Mouse (Mus musculus): ENCODE data around the gene Nmral1. TPM values are rescaled to one million over a fixed set of nuclear protein-coding genes. Genes with fewer than 3 reads are reported as not detected.

The Nmral1 gene
- total and polyA plus RNA-seq, 2 experiments from 2014 or later: 44.3 to 45.7 TPM

DNA sequence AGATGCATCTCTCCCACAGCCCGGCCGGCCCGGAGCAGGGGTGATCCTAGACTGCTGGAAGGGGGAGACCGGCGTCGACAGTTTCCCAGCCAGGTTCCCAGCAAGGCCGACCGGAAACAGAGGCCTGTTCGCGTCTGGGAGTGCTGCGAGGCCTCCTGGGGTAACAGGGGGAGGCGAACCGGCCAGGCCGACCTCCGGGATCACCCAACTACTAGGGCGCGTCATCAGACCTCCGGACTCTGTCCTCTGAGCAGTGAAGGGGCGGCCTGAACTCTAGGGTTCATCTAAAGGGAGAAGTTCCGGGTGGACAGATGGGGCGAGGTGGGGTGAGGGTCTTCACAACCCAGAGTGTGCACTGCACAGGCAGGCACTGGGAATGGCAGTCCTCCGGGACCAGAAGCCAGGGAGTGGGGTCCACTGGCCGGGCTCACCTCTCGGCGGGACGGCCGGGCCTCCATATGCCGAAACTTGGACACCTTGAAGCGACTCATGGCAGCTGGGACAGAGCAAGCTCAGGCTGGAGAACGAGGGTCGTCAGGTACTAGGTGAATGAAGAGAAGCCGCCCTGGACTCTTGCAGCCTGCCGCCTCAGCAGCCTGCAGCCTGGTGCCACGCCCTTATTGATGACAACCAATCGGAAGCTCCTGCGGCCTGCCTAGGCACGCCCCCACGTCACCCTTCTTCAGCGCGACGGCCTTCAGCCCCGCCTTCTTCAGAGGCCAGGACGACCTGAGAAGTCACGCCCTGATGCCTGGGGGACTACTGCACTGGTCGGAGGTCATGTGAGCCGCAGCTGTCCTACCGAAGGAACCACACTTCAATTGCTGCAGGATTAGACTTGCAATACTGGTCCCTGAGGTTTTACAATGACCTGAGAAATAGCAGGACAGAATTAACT is 39.8 kb downstream of the Nmral1 start, which contains the start of gene Coro7:
Gene Coro7 (minus strand): TSS at position 657 of the 898 bp plus-strand sequence.
- WGBS: 2% methylated on average over 47 of the region's 47 CpGs
- H3K27ac ChIP-seq (ENCODE audit: low read depth, low read length): no peak within 1 kb of the TSS

DNA sequence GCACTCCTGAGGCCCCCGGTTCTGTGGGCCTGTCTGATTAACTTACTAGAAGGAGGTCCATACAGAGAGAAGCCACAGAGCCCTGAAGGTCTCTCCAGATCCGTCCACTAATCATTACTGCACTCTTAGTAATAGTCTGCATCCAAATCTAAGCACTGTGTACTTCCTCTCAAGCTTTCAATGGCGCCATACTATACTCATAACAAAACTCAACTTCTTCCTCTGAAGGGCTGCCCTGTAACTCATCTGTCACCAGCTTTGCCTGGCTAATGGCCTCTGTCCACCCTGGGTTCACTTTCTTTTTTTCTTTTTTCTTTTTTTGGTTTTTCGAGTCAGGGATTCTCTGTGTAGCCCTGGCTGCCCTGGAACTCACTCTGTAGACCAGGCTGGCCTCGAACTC is 41.1 kb downstream of the Nmral1 start:
- Histone ChIP-seq H3K4me3 (ENCODE audit: low read depth, low read length) (no peak overlapping the region), H3K9me3 (ENCODE audit: low read length) (no peaks in the 10 kb centered on the region), H3K27me3 (ENCODE audit: insufficient read depth, low read length) (no peaks in the 10 kb centered on the region), H3K36me3 (ENCODE audit: insufficient read depth) (peaks cover 31% of the 10 kb centered on the region), H3K4me2 (ENCODE audit: low read depth) (no peak overlapping the region), H3K27ac (ENCODE audit: low read depth, low read length) (no peak overlapping the region), H3K4me1 (ENCODE audit: insufficient read depth) (peaks cover 5% of the 10 kb centered on the region; the same call in 1 of the 2 replicates), H3K9ac (no peak overlapping the region)
- DNase-seq: no peak
- no peak for TF ChIP-seq CTCF (IDR thresholded peaks at IDR 0.05; ENCODE audit: low read depth)
- ATAC-seq: no peak
- WGBS: 92% methylated on average over 5 of the region's 5 CpGs

More for the DNA sequence above, 39.8 kb downstream of the Nmral1 start, which contains the start of gene Coro7:
- Histone ChIP-seq H3K4me1 (ENCODE audit: insufficient read depth) (peaks cover 6% of the 10 kb centered on the region), H3K36me3 (ENCODE audit: insufficient read depth) (peaks cover 21% of the 10 kb centered on the region), H3K9ac (peak within 1 kb of the TSS; percentile 66), H3K4me3 (ENCODE audit: low read depth, low read length) (peak within 1 kb of the TSS; percentile 74), H3K9me3 (ENCODE audit: low read length) (no peaks in the 10 kb centered on the region), H3K27me3 (ENCODE audit: insufficient read depth, low read length) (no peaks in the 10 kb centered on the region), H3K4me2 (ENCODE audit: low read depth) (peak within 1 kb of the TSS; percentile 92)
- ATAC-seq (peak; percentile 82), DNase-seq (peak; percentile 86)
- TF ChIP-seq CTCF (IDR thresholded peaks at IDR 0.05; ENCODE audit: low read depth): no peak

DNA sequence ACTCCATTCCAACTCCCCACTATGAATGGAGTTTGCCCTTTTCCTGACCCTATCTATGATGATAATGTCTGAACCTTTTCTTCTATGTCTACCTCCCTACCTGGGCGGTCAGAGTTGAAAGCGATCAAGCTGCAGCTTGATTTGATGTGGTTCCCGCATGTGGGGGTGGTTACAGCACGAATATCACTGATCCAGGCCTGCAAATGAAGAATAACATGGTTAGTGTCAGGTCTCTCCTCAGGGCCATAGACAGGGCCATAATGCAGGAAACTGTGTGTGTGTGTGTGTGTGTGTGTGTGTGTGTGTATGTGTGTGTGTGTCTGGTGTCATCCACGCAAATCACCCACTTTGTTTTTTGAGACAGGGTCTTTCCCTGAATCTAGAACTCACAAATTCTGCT is 42.3 kb downstream of the Nmral1 start:
- Histone ChIP-seq H3K9me3 (ENCODE audit: low read length) (no peaks in the 10 kb centered on the region), H3K4me1 (ENCODE audit: insufficient read depth) (peaks cover 5% of the 10 kb centered on the region; the same call in 1 of the 2 replicates), H3K9ac (no peak overlapping the region), H3K4me3 (ENCODE audit: low read depth, low read length) (no peak overlapping the region), H3K27ac (ENCODE audit: low read depth, low read length) (no peak overlapping the region), H3K27me3 (ENCODE audit: insufficient read depth, low read length) (no peaks in the 10 kb centered on the region), H3K36me3 (ENCODE audit: insufficient read depth) (peaks cover 31% of the 10 kb centered on the region), H3K4me2 (ENCODE audit: low read depth) (no peak overlapping the region)
- ATAC-seq (no peak), DNase-seq (no peak)
- WGBS: 92% methylated on average over 5 of the region's 5 CpGs
- TF ChIP-seq CTCF (IDR thresholded peaks at IDR 0.05; ENCODE audit: low read depth): no peak

DNA sequence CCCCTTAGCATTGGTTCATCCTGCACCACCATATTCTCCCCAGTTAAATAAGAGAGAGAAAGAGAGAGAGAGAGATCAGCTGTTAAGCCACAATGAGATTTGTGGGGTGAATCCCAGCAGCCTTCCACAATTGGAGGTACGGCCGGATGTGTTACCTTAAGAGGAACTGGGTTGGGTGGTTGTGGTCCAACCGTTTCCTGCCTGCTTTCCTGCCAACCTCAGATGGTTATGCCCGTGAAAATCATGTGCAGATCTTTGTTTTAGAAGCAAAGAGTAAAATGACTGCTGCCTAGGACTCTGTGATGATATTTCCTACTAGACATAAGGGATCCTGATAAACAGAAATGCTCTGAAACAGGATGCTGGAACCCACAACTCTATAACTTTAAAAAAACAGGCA is 45.1 kb downstream of the Nmral1 start:
- H3K4me2 ChIP-seq (ENCODE audit: low read depth): no peak overlapping the region
- peaks cover 5% of the 10 kb centered on the region; the same call in 1 of the 2 replicates for H3K4me1 ChIP-seq (ENCODE audit: insufficient read depth)
- H3K4me3 ChIP-seq (ENCODE audit: low read depth, low read length): no peak overlapping the region
- no peak overlapping the region for H3K27ac ChIP-seq (ENCODE audit: low read depth, low read length)
- 85% methylated on average over 4 of the region's 4 CpGs for WGBS
- DNase-seq (no peak), ATAC-seq (no peak)
- no peaks in the 10 kb centered on the region for H3K9me3 ChIP-seq (ENCODE audit: low read length)
- H3K27me3 ChIP-seq (ENCODE audit: insufficient read depth, low read length): no peaks in the 10 kb centered on the region
- peaks cover 41% of the 10 kb centered on the region for H3K36me3 ChIP-seq (ENCODE audit: insufficient read depth)
- no peak for TF ChIP-seq CTCF (IDR thresholded peaks at IDR 0.05; ENCODE audit: low read depth)
- no peak overlapping the region for H3K9ac ChIP-seq

DNA sequence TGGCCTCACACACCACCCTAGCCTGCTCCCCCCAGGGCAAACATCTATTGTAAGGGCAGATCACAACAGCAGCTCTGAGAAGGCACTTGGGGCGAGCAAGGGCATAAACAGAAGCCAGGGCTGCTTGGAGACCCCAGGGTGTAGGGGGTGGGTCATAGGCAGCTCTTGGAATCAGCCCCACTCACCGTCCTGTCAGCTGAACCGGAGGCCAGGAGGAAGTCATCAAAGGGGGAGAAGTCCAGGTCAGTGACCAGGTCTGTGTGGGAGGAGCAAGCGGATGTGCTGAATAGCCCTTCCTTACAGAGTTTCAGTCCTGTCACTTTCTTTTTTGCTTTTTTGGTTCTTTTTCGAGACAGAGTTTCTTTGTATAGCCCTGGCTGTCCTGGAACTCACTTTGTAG is 48.8 kb downstream of the Nmral1 start:
- DNase-seq (no peak), ATAC-seq (no peak)
- H3K4me2 ChIP-seq (ENCODE audit: low read depth): no peak overlapping the region
- 86% methylated on average over 5 of the region's 5 CpGs for WGBS
- no peak overlapping the region for H3K4me3 ChIP-seq (ENCODE audit: low read depth, low read length)
- peaks cover 40% of the 10 kb centered on the region for H3K36me3 ChIP-seq (ENCODE audit: insufficient read depth)
- TF ChIP-seq CTCF (IDR thresholded peaks at IDR 0.05; ENCODE audit: low read depth): no peak
- no peak overlapping the region for H3K27ac ChIP-seq (ENCODE audit: low read depth, low read length)
- no peaks in the 10 kb centered on the region for H3K27me3 ChIP-seq (ENCODE audit: insufficient read depth, low read length)
- H3K9ac ChIP-seq: no peak overlapping the region
- H3K4me1 ChIP-seq (ENCODE audit: insufficient read depth): no peaks in the 10 kb centered on the region
- H3K9me3 ChIP-seq (ENCODE audit: low read length): no peaks in the 10 kb centered on the region

DNA sequence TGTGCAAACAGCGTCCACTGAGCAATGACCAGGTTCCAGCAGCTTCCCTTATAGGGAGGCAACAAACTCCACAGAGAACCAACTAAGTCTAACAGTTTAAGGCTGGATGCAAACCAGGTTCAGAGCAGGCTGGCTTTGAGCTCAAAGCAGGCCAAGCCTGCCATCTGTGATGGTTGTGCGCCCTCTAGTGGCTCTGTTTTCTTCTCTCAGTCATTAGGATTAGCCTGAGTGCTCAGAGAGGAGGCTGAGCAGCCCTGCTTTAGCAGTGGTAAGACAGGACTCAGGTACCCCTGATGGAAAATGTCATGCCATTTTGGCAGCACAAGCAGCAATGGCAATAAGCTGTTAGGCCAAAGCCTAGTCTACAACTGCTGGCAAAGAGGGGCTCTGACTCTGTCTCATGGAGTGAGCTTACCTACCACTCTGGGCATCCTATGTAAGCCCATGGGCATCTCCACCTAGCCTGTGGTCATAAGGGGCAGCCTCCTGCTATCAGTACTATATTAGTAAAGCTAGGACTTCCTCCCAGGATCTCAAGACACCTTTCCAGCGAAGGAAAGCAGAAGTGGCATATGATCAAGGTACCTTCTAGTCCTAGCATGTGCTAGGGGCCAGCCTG is 51.9 kb downstream of the Nmral1 start:
- H3K9ac ChIP-seq: no peak overlapping the region
- ATAC-seq (peak; percentile 95), DNase-seq (peak; percentile 94)
- no peak overlapping the region for H3K4me2 ChIP-seq (ENCODE audit: low read depth)
- H3K27me3 ChIP-seq (ENCODE audit: insufficient read depth, low read length): no peaks in the 10 kb centered on the region
- H3K9me3 ChIP-seq (ENCODE audit: low read length): no peaks in the 10 kb centered on the region
- peak; percentile 95 for TF ChIP-seq CTCF (IDR thresholded peaks at IDR 0.05; ENCODE audit: low read depth)
- peaks cover 24% of the 10 kb centered on the region for H3K36me3 ChIP-seq (ENCODE audit: insufficient read depth)
- WGBS: 31% methylated on average over 3 of the region's 3 CpGs
- no peak overlapping the region for H3K4me3 ChIP-seq (ENCODE audit: low read depth, low read length)
- no peak overlapping the region for H3K27ac ChIP-seq (ENCODE audit: low read depth, low read length)
- no peaks in the 10 kb centered on the region for H3K4me1 ChIP-seq (ENCODE audit: insufficient read depth)

DNA sequence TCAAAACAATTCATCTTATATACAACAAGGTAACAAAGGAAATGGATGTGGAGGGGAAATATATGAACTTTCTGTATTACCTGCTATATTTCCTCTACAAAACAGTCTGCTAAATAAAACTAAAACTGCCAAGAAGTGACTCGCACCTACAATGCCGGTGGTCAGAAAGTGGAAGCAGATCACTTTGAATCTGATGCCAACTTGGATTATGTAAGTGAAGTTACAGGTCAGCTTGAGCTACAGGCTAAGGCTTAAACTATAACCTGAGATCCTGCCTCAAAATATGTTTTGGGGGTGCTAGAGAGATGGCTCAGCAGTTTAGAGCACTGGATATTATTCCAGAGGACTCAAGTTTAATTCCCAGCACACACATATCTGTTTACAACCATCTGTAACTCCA is 53.4 kb downstream of the Nmral1 start:
- H3K27me3 ChIP-seq (ENCODE audit: insufficient read depth, low read length): no peaks in the 10 kb centered on the region
- no peaks in the 10 kb centered on the region for H3K9me3 ChIP-seq (ENCODE audit: low read length)
- no peak for TF ChIP-seq CTCF (IDR thresholded peaks at IDR 0.05; ENCODE audit: low read depth)
- no peak overlapping the region for H3K27ac ChIP-seq (ENCODE audit: low read depth, low read length)
- H3K4me2 ChIP-seq (ENCODE audit: low read depth): no peak overlapping the region
- 89% methylated on average over 2 of the region's 2 CpGs for WGBS
- H3K9ac ChIP-seq: no peak overlapping the region
- no peaks in the 10 kb centered on the region for H3K4me1 ChIP-seq (ENCODE audit: insufficient read depth)
- no peak for DNase-seq
- H3K36me3 ChIP-seq (ENCODE audit: insufficient read depth): peaks cover 34% of the 10 kb centered on the region
- no peak overlapping the region for H3K4me3 ChIP-seq (ENCODE audit: low read depth, low read length)
- no peak for ATAC-seq

All from forebrain, postnatal 0 days (tissue).